In the genomic region with DNA sequence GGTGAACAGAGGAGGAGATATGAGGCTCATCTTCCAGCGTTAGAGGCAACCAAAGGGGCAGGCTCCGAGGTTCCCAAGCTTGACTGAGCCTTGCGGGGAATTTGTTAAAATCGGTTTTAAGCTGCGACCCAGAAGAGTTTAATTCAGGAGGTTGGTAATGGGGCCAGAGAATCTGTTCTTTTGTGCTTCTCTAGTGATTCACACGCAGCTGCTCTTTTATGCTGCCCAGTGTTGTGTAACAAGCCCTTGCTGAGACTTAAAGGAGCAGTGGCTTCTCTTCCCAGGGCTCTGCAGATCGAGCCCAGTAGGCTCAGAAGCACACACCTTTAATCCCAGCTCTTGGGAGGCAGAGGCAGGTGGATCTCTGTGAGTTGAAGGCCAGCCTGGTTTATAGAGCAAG, we compare ENCODE assay signal across 10 mouse cellular contexts. TPM values are rescaled to one million over a fixed set of nuclear protein-coding genes. Genes with fewer than 3 reads are reported as not detected.
DNase-seq lines count a peak whose midpoint lies in the region; TF ChIP-seq lines count a peak whose summit lies in the region.
"Had no signal": no experiment of that assay in that cellular context is flagged by ENCODE, and none has a peak within 500 bp of the region (broad histone marks: within the 10 kb centered on the region; RNA-seq: fewer than 3 reads in every experiment).

No protein-coding gene starts in this region.

- H3K4me1 ChIP-seq in olfactory bulb, adult 2 months (ENCODE audit: control insufficient read depth, insufficient read depth, low read length), result peaks cover 46% of the 10 kb centered on the region
- H3K4me1 ChIP-seq in thymus, adult 2 months (replicated peaks; ENCODE audit: control insufficient read depth, insufficient read depth, low read length), result peaks cover 17% of the 10 kb centered on the region

- H3K27ac ChIP-seq in gastrocnemius, adult 2 months, result peak overlapping the region; percentile 51; the same call in 1 of the 2 replicates
- H3K27ac ChIP-seq in olfactory bulb, adult 2 months (ENCODE audit: insufficient read depth, low read depth, low read length), result peak overlapping the region; percentile 93
- no peak overlapping the region for H3K27ac ChIP-seq in thymus, adult 2 months (ENCODE audit: control insufficient read depth, insufficient read depth, low read length)
- H3K27ac ChIP-seq: embryonic facial prominence, embryonic 13.5 days; heart, embryonic 13.5 days had no signal

- TF ChIP-seq POLR2A in olfactory bulb, adult 2 months (IDR thresholded peaks at IDR 0.05; ENCODE audit: insufficient read depth, low read depth, low read length), result no peak
- no peak for TF ChIP-seq POLR2A in thymus, adult 2 months (IDR thresholded peaks at IDR 0.05; ENCODE audit: control insufficient read depth, extremely low read depth, insufficient read depth, low read length, poor library complexity)

- no peak for DNase-seq in gastrocnemius, adult 2 months
- no peak for DNase-seq in gastrocnemius, postnatal 4 days (ENCODE audit: low spot score in 2 of 2)
- DNase-seq in left cerebral cortex, postnatal 14 days (ENCODE audit: low spot score in 2 of 2), result peak; percentile 26 to 58
- DNase-seq in left cerebral cortex, postnatal 10 days (ENCODE audit: extremely low spot score in 1 of 2, low spot score in 2 of 2), result no peak
- peak; percentile 86 for DNase-seq in brain, adult 2 months (ENCODE audit: low read depth, low spot score)
- DNase-seq in thymus, adult 2 months, result no peak
- DNase-seq: kidney, postnatal 14 days had no signal

- intact Hi-C loops in gastrocnemius, adult 2 months (cut with DNase I), result no loop called here
- intact Hi-C loops in left cerebral cortex, postnatal 14 days (cut with DNase I), result no loop called here
- intact Hi-C loops in left cerebral cortex, postnatal 10 days (cut with DNase I), result no loop called here

- 17% methylated on average over 7 of the region's 7 CpGs for WGBS in olfactory bulb, adult 2 months
- over 99% methylated on average over 7 of the region's 7 CpGs for WGBS in thymus, adult 2 months

- H3K4me3 ChIP-seq in gastrocnemius, adult 2 months, result no peak overlapping the region
- no peak overlapping the region for H3K4me3 ChIP-seq in olfactory bulb, adult 2 months (ENCODE audit: insufficient read depth, low read depth, low read length)
- H3K4me3 ChIP-seq in thymus, adult 2 months (ENCODE audit: control insufficient read depth, insufficient read depth, low read length), result no peak overlapping the region
- H3K4me3 ChIP-seq: embryonic facial prominence, embryonic 13.5 days; heart, embryonic 13.5 days had no signal

- H3K36me3 ChIP-seq in thymus, adult 2 months (ENCODE audit: control insufficient read depth, insufficient read depth, low read length), result peaks cover 8% of the 10 kb centered on the region; the same call in 1 of the 2 replicates

- no peaks in the 10 kb centered on the region for H3K27me3 ChIP-seq in thymus, adult 2 months (ENCODE audit: control insufficient read depth, insufficient read depth, low read length)
- H3K27me3 ChIP-seq: embryonic facial prominence, embryonic 13.5 days; heart, embryonic 13.5 days had no signal

- TF ChIP-seq CTCF in gastrocnemius, adult 2 months (IDR thresholded peaks at IDR 0.05), result no peak
- TF ChIP-seq CTCF in olfactory bulb, adult 2 months (IDR thresholded peaks at IDR 0.05; ENCODE audit: insufficient read depth, low read depth, low read length), result no peak
- TF ChIP-seq CTCF in thymus, adult 2 months (IDR thresholded peaks at IDR 0.05; ENCODE audit: borderline replicate concordance, control insufficient read depth, extremely low read depth, insufficient read depth, low read length, poor library complexity), result no peak

RNA-seq across cellular contexts. Expression of gene Cit, which starts 3.4 kb away (rescaled TPM):
- under 1 TPM; 0.61 to 0.95 TPM for total RNA-seq in gastrocnemius, adult 2 months (2021)
- total RNA-seq in gastrocnemius, postnatal 4 days (2021), result 10 to 100 TPM; 12.7 to 15.6 TPM
- 100 to 1,000 TPM; 149 to 175 TPM for total RNA-seq in left cerebral cortex, postnatal 14 days (2021)
- 100 to 1,000 TPM; 105 to 116 TPM for total RNA-seq in left cerebral cortex, postnatal 10 days (2021)
- polyA plus RNA-seq in olfactory bulb, adult 2 months (2012; ENCODE audit: insufficient read depth, insufficient read length, low replicate concordance, missing spikeins), result not detected in 2 replicates
- 14.1 and 21.9 TPM in 2 replicates for polyA plus RNA-seq in thymus, adult 2 months (2012; rRNA removed)

Comparison
In these comparisons a context has a peak if more than half of its experiments do, and no peak if none do; other contexts are left out.
1. DNase-seq: peak in left cerebral cortex, postnatal 14 days (2 of 2) and brain, adult 2 months (single experiment); none in gastrocnemius, adult 2 months (single experiment), gastrocnemius, postnatal 4 days (0 of 2), left cerebral cortex, postnatal 10 days (0 of 2) and thymus, adult 2 months (single experiment).
2. RNA of gene Cit, which starts 3.4 kb away (total RNA-seq): 149 to 175 TPM in left cerebral cortex, postnatal 14 days, 105 to 116 TPM in left cerebral cortex, postnatal 10 days and 12.7 to 15.6 TPM in gastrocnemius, postnatal 4 days; 0.61 to 0.95 TPM in gastrocnemius, adult 2 months; every median in the first group is over 4 times any median in the second.